Mouse (Mus musculus): ENCODE measurements around the gene Crmp1.

Crmp1 gene

DNA sequence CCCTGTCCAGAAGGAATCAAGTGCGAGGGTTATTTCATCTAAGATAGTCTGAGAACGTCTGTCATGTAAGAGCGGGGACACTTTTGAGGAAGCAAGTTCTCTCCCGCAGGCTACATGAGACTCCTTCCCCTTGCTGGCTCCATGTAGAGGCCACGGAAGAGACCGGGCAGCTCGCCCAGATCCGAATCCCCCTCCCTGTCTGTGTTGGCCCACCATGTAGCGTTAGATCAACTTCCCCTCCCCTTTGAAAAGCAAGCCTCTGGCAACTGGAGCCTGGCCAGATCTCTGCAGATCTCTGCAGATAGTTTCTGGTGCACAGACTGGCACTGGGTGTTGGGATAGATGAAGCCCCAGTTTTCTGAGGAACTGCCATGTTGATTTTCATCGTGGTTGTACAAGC, 55.0 kb downstream of the Crmp1 start:
- DNase-seq (ENCODE audit: extremely low read depth, low read depth) = no peak

DNA sequence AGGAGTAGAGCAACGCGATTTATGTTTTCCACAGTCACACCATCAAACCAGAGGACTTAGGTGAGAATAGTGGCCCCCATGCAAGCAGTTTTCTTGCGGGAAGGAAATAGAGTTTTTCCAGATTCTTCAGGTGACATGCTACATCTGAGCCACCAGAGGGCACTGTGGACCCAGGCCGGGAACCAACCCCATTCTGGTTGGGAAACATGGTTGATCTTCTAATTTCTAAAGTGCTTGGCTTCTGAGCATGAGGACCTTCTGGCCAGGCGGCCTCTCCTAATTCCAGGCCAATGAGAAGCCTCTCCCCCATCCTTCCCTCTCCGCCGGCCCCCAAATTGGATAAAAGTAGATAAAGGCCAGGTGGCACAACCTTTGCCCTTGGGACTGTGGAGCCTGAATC, 56.6 kb downstream of the Crmp1 start:
- no peak for DNase-seq (ENCODE audit: extremely low read depth, low read depth)

DNA sequence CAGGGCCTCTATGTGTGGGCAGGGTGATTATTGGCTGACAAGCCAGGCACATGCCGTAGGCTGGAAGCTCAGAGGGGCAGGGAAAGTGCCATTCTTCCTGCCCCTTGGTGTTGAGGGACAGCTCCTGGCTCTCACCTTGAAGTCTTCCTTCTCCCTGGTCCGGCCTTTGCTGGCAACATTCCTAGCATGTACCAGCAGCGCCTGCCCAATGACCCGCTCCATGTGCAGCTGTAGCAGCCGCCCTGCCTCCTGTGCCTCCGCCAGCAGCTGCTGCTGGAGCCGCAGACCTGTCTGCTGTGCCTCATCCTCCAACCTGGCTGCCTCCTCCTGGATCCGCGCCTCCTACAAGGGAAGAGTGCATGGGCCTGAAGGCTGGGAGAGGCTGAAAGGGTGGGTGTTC, 68.3 kb downstream of the Crmp1 start:
- no peak for DNase-seq (ENCODE audit: extremely low read depth, low read depth)

DNA sequence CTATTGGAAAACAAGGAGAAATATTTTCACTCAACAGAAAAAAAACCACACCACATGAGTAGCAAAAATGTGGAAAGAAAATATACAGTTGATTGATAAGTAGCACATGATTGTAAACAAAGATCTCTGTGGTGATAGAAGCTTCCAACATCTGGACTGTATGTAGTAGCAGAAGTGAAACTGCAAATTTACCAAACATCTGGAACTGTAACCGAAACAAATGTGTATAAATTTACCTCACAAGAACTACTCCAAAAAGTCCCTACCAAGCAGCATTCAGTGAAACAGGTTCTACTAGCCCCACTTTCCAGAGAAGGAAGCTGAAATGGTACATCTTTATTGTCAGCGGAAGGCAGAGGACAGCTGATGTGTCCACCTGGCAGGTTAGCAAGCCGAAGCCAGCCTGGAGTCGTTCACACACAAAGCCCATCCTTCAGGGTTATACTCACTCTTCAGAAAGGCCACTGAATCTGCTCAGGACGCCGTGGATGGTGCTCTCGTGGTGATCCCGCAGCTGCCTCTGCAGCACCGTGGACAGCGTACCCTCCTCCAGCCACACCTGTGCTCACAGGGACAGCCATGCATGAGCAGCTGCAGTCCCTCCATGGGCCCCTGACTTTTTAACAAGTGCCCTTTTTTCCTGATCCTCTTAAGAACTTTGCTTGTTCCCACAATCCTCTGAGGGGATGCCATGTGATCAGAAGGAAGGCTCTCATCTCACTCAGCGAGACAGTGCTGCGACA, 71.4 kb downstream of the Crmp1 start:
- DNase-seq (ENCODE audit: extremely low read depth, low read depth) = no peak

DNA sequence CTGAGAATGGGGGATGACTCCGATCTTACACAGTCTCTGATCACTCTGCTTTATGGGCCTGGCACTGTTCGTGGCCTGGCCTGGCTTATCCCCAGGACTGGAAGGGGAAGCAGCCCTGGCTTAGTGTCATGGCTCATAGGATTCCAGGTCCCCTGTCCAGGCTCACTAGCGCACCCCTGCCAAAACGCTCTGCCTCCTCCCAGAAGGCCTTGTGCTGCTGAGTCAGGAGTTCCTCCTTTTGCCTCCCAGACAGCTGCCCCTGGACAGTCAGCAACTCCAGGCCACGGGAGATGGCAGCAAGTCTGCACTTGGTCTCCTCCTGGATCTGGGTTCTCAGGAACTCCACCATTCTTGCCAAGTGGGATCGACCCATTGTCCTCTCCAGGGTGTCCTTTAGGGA, 77.0 kb downstream of the Crmp1 start:
- DNase-seq (ENCODE audit: extremely low read depth, low read depth) = no peak

DNA sequence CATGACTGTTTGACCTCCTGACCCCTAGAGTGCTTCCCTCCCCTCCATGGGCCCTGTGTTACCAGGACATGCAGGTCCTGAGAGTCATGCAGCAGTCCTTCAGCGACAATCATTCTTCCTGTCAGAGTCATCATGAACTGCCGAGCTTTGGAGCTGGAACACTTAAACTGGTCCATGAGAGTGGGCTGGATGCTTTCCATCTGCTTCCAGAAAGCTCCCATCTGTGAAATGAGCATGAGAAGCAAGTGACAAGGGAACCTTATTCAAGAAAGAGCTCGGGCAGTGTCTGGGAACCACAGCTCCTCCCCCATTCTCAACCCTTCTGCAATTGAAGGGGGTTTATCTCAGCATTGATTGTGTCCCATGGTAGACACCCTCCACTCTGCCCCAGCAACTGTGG, 78.4 kb downstream of the Crmp1 start:
- no peak for DNase-seq (ENCODE audit: extremely low read depth, low read depth)

DNA sequence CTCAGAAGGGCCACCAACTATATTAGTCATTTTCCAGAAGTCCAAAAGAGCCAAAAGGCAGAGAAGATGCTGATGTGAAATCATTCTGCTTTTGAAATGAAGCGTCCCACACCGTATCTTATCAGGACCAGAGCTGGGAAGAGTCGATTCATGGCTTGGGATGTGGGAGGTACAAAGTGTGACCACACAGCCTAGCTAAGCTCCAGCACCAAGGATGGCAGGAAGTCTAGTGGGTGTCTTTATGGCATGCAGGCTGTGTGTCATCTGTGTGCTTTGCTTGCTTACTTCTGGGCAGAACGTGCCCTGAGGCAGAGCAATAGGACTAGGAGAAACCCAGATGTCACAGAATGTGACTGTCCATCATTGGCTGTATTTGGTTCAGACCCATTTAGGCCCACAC, 79.0 kb downstream of the Crmp1 start:
- no peak for DNase-seq (ENCODE audit: extremely low read depth, low read depth)

DNA sequence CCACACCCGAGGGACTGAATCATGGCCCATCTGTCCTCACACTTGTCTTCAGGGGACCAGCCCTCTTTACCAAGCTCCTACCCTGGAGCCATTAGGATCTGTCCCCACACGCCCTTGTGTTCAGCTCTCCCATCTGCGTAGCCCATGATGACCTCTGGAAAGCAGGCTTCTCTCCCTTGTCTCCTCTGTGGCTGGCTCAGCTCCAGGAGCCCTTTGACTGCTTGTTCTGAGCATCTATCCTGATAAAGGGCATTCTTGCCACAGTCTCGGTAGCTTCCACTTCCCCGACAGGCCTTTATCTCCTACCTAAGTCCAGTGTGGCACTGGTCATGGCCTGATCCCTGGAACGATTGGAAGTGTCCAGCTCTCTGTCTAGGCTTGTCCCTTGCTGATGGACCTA, 84.9 kb downstream of the Crmp1 start:
- DNase-seq (ENCODE audit: extremely low read depth, low read depth) = no peak

DNA sequence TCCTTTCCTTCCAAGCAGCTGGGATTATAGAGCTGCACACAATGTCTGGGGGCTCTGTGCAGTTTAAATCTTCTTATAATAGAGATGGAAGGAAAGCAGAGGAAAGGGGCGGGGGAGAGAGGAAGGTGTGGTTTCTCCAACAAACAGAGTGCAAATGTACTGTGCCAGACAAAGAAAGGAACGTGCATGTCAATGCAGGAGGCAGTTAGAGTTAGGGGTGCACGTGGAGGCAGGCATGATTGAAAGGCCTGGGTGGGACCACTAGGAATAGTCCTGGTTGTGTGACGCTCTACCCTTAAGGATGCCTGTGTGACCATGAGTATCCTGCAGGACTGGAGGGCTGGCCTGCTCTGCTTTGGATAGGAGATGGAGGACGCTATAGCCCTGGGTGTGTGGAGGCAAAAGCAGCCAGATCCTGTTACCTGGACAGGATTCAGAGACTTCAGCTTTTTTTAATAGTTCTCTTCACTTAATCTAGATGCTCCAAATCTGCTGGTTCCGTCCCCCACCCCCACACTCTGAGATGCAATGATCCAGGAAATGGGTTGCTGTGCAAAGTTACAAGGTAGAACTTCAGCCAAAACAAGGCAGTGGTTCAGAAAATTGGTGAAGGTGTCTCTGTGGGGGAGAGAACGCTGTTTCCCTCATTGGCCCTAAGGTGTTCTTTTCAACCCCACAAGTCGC, 88.9 kb downstream of the Crmp1 start:
- no peak for DNase-seq (ENCODE audit: extremely low read depth, low read depth)

DNA sequence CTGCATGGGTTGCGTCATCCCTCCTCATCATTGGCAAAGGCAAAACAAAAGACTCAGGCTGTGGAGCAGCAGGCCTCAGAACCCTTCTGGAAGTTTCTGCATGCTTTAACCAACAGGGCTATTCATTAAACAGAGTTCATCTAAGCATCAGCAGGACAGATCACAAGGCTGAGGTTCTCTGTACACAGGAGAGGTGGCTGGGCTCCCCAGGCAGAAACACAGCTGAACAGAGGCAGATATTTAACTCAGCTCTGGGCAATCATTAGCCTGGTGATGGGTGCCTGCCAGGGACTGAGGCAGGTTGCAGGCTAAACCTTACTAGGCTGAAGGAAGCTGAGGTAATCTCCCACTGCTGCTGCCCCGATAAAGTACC, 89.4 kb downstream of the Crmp1 start:
- DNase-seq (ENCODE audit: extremely low read depth, low read depth) = no peak

DNA sequence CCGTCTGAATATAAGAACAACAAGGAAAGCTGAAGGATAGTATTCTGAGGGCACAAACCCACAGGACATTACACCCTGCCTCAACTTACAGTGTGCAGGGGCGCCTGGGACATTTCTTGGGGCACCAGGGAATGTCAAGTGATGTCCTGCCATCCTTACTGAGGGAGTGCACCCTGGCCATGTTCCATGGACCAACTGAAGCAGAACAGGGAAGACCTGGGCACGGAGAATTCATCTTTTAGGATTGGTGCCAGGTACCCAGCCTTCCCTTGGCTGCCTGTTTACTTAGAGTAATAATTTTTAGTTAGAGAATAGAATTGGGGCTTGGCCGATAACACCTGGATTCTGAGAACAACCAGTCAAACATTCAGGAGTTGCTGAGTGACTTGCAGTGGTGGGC, 90.3 kb downstream of the Crmp1 start:
- DNase-seq (ENCODE audit: extremely low read depth, low read depth) = no peak

DNA sequence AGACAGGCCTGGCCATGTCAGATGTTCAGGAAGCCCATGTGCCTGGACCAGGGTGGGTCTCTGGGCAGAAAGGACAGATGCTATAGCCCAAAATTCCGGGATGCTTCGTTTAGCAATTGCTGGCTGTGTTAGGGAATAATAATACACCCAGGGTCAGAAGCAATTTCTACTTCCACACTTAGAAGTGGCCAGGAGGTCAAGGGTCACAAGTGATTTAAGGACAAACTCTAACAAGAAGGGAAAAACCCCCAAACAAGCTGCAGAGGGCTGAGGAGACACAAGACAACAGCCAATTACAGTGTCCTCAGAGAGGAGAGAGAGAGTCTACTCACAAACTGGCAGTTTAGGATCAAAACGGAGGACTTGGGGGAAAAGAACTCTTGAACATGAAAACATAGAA, 93.3 kb downstream of the Crmp1 start:
- no peak for DNase-seq (ENCODE audit: extremely low read depth, low read depth)

DNA sequence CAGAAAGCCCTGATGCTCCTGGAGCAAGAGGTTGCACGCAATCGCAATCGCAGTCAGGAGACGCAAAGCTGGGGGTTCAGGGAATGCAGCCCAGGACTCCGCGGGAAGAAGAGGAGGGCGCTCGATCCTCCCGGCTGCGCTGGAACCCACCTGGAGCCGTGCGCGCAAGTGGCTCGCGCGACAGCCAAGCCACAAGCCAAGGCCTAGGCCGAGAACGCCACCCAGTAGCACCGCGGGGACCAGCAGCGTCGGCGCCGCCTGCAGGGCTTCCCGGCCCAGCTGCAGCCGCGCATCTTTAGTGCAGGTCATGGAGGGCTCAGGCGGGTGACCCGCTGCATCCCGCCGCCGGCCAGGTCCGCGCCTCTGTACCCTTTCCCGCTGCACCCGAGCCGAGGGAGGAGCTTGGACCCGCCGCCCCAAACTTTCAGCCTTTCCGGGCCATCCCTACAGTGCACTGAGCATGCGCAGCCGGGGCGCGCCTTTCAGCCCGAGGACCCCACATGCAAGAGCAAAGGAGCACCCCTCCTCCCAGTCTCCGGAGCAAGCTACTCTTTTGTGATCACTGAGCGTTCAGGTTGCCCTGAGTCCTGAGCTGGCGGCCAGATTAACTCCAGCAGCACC, 94.9 kb downstream of the Crmp1 start, which contains the start of gene Evc:
Gene Evc (minus strand): TSS at position 410 of the 621 bp plus-strand sequence.
- no peak for DNase-seq (ENCODE audit: extremely low read depth, low read depth)

DNA sequence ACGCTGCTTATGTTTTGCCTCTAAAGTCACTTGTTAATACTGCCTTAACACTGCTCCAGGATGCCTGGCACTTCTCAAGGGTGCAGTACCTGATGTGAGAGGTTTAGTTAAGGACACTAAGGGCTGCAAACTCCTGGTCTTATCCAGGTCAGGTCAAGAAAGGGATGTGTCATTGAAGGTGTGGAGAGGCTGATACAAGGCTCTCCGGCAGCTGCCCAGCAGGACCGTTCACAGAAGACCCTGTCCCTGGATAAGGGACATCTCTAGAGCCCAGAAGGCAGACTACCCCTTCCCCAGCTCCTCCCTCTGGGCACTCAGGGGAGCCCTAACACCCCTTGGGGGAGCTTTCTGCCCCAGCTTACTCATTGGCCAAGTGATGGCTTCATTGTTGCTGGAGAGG, 96.0 kb downstream of the Crmp1 start:
- no peak for DNase-seq (ENCODE audit: extremely low read depth, low read depth)

DNA sequence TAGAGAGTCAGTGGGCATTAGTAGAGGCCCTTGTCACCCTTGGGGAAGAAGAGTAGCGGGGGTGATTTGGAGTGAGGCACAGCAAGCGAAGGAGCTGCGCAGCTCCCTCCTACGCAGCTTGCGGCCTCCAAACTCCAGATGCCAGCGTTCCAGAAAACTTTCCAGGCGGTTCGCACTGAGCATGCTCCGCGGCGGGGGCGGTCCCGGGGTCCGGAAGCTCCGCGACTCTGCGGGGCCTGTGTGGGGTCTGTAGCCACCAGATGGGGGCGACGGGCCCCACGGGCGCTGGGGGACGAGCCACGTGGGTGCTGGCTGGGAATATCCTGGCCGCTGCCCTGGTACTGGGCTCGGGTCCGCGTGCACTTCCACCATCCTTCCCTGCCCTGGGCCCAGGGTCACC, 96.5 kb downstream of the Crmp1 start, which contains the start of gene Evc2:
Gene Evc2 (plus strand): TSS at position 212 of the 400 bp plus-strand sequence.
- no peak for DNase-seq (ENCODE audit: extremely low read depth, low read depth)

Measured in MEL-GATA-1-ER (cell line).